In the genomic region with DNA sequence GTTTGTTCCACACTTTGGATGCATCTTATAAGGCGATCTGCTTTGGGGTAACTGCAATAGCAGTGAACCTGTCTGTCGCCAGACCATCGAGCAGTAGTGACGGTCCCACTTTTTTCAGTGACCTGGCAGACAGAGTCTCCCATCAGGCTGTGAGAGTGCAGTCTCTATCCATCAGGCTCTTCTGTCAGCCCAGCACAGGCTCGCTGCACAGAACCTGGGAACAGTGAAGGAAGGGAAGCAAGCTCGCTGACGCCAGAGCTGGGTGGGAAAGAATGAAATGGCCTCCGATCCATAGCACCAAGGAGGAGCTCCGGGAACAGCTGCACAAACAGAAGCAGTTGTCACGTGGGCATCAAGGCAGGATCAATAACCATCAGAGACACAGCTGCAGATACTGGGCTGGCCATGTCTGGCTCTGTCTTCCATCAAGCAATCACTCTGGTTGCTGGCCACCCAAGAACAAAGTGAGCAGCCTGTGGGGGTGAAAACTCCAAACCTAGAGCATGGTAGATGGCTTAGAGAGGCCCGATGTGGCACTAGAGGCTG, we compare ENCODE assay signal across 16 mouse cellular contexts. TPM values are rescaled to one million over a fixed set of nuclear protein-coding genes. Genes with fewer than 3 reads are reported as not detected.
"Had no signal": no experiment of that assay in that cellular context is flagged by ENCODE, and none has a peak within 500 bp of the region (broad histone marks: within the 10 kb centered on the region; RNA-seq: fewer than 3 reads in every experiment).

No protein-coding gene starts in this region.

- ATAC-seq: liver, postnatal 0 days; midbrain, embryonic 15.5 days had no signal

- H3K4me2 ChIP-seq: kidney, embryonic 15.5 days; limb, embryonic 15.5 days; liver, embryonic 13.5 days; lung, embryonic 15.5 days; midbrain, embryonic 15.5 days; neural tube, embryonic 13.5 days had no signal

- H3K27me3 ChIP-seq: kidney, embryonic 15.5 days; limb, embryonic 15.5 days; liver, embryonic 13.5 days; lung, embryonic 15.5 days; midbrain, embryonic 15.5 days; neural tube, embryonic 13.5 days had no signal

- DNase-seq: kidney, adult 18-20 months; kidney, postnatal 25 days; layer of hippocampus, postnatal 36 days; liver, embryonic 13.5 days; liver, postnatal 0 days; retina, postnatal 1 day; right cerebral cortex, postnatal 4 days; spleen, adult 18-20 months; thymus, postnatal 4 days had no signal

- H3K27ac ChIP-seq: kidney, embryonic 15.5 days; limb, embryonic 15.5 days; liver, embryonic 13.5 days; lung, embryonic 15.5 days; midbrain, embryonic 15.5 days; neural tube, embryonic 13.5 days had no signal

- H3K36me3 ChIP-seq: kidney, embryonic 15.5 days; limb, embryonic 15.5 days; liver, embryonic 13.5 days; lung, embryonic 15.5 days; midbrain, embryonic 15.5 days had no signal

- H3K4me1 ChIP-seq: kidney, embryonic 15.5 days; limb, embryonic 15.5 days; liver, embryonic 13.5 days; lung, embryonic 15.5 days; midbrain, embryonic 15.5 days; neural tube, embryonic 13.5 days had no signal

- H3K9ac ChIP-seq: kidney, embryonic 15.5 days; limb, embryonic 15.5 days; liver, embryonic 13.5 days; liver, postnatal 0 days; lung, embryonic 15.5 days; midbrain, embryonic 15.5 days; neural tube, embryonic 13.5 days had no signal

- H3K4me3 ChIP-seq: kidney, embryonic 15.5 days; limb, embryonic 15.5 days; liver, embryonic 13.5 days; lung, embryonic 15.5 days; midbrain, embryonic 15.5 days; neural tube, embryonic 13.5 days had no signal

- H3K9me3 ChIP-seq: kidney, embryonic 15.5 days; limb, embryonic 15.5 days; liver, embryonic 13.5 days; lung, embryonic 15.5 days; midbrain, embryonic 15.5 days; neural tube, embryonic 13.5 days had no signal

RNA-seq across cellular contexts. Expression of a gene that starts 35.1 kb away (rescaled TPM):
- polyA plus RNA-seq: kidney, embryonic 15.5 days; limb, embryonic 15.5 days; liver, embryonic 13.5 days; liver, postnatal 0 days; lung, embryonic 15.5 days; midbrain, embryonic 15.5 days; neural tube, embryonic 13.5 days; stomach, embryonic 14.5 days; thymus, postnatal 0 days had no signal

RNA-seq across cellular contexts. Expression of a gene that starts 35.8 kb away (rescaled TPM):
- polyA plus RNA-seq: kidney, embryonic 15.5 days; liver, postnatal 0 days; lung, embryonic 15.5 days; neural tube, embryonic 13.5 days had no signal
